Mouse (Mus musculus): ENCODE measurements around the gene Pnma1. TPM values are rescaled to one million over a fixed set of nuclear protein-coding genes. Genes with fewer than 3 reads are reported as not detected.

The Pnma1 gene
- total and polyA plus RNA-seq, 3 experiments: 0.13 to 0.30 TPM; not detected in 1

- H3K27ac ChIP-seq (ENCODE audit: insufficient read depth, low read depth): no peak overlapping the region
- no peaks in the 10 kb centered on the region for H3K9me3 ChIP-seq (replicated peaks; ENCODE audit: low read length)
- DNase-seq (ENCODE audit: extremely low read depth): no peak
- TF ChIP-seq SIN3A (IDR thresholded peaks at IDR 0.05; ENCODE audit: low read length) (no peak), E2F4 (IDR thresholded peaks at IDR 0.05; ENCODE audit: insufficient replicate concordance, low read depth, low read length) (no peak), KAT2A (IDR thresholded peaks at IDR 0.05; ENCODE audit: insufficient replicate concordance, low read length) (no peak), CTCF (conservative IDR thresholded peaks at IDR 0.05 in 1 of 2, IDR thresholded peaks at IDR 0.05 in 1 of 2; ENCODE audit: low read depth in 2 of 2, low read length in 2 of 2) (no peak), ZC3H11A (IDR thresholded peaks at IDR 0.05; ENCODE audit: low read depth, low read length) (no peak), PAX5 (IDR thresholded peaks at IDR 0.05; ENCODE audit: low read length) (no peak), CHD2 (IDR thresholded peaks at IDR 0.05; ENCODE audit: low read length) (no peak), ZNF384 (IDR thresholded peaks at IDR 0.05; ENCODE audit: low read depth, low read length) (no peak), JUN (IDR thresholded peaks at IDR 0.05; ENCODE audit: insufficient read depth, low read depth, low read length) (no peak), MYC (IDR thresholded peaks at IDR 0.05; ENCODE audit: low read depth, low read length) (no peak), MEF2A (IDR thresholded peaks at IDR 0.05; ENCODE audit: borderline replicate concordance, low read depth, low read length) (no peak), MAZ (IDR thresholded peaks at IDR 0.05; ENCODE audit: low read depth, low read length) (no peak), USF2 (conservative IDR thresholded peaks at IDR 0.05; ENCODE audit: low read depth, low read length) (no peak), TCF12 (IDR thresholded peaks at IDR 0.05; ENCODE audit: low read depth, low read length) (no peak)
- dilution Hi-C loops (cut with MboI; ENCODE audit: extremely low pct_ligation_motif_present, extremely low pct_unique_long_range_greater_than_20kb, low sequenced_read_pairs): no loop called here
- H3K4me3 ChIP-seq (replicated peaks in 1 of 3; ENCODE audit: low read depth in 2 of 3, low read length in 2 of 3, poor library complexity in 1 of 3): peak overlapping the region; percentile 30 to 41 (median 34)
- no peaks in the 10 kb centered on the region for H3K27me3 ChIP-seq (replicated peaks)
- peak overlapping the region; percentile 26; the same call in 1 of the 2 replicates for H3K9ac ChIP-seq (ENCODE audit: insufficient read depth, low read depth)
- in situ Hi-C loops (cut with MboI; ENCODE audit: low pct_ligation_motif_present, low pct_unique_long_range_greater_than_20kb, low sequenced_read_pairs): no loop called here
- peak overlapping the region; percentile 66 for H3K4me2 ChIP-seq (ENCODE audit: insufficient read depth, low read depth, poor library complexity, severe bottlenecking)
- peaks cover 38 to 73% of the 10 kb centered on the region in 2 experiments for H3K4me1 ChIP-seq (ENCODE audit: control insufficient read depth in 1 of 2, insufficient read depth in 2 of 2)
- peaks cover 27 to 48% of the 10 kb centered on the region in 2 experiments for H3K36me3 ChIP-seq (replicated peaks in 1 of 2; ENCODE audit: control insufficient read depth in 1 of 2, insufficient read depth in 1 of 2, low read length in 1 of 2)
- H3K79me2 ChIP-seq (replicated peaks; ENCODE audit: control insufficient read depth, extremely low read depth, insufficient read depth, poor library complexity, severe bottlenecking): peaks cover 12% of the 10 kb centered on the region
Measured at GRCm38 (mm10) chr12:84174871-84175270, 26.6 kb upstream of the Pnma1 start.

- no peaks in the 10 kb centered on the region for H3K27me3 ChIP-seq (replicated peaks)
- peaks cover 27 to 53% of the 10 kb centered on the region in 2 experiments for H3K36me3 ChIP-seq (replicated peaks in 1 of 2; ENCODE audit: control insufficient read depth in 1 of 2, insufficient read depth in 1 of 2, low read length in 1 of 2)
- in situ Hi-C loops (cut with MboI; ENCODE audit: low pct_ligation_motif_present, low pct_unique_long_range_greater_than_20kb, low sequenced_read_pairs): no loop called here
- no peak overlapping the region for H3K4me3 ChIP-seq (replicated peaks in 1 of 3; ENCODE audit: low read depth in 2 of 3, low read length in 2 of 3, poor library complexity in 1 of 3)
- H3K4me1 ChIP-seq (ENCODE audit: control insufficient read depth in 1 of 2, insufficient read depth in 2 of 2): peaks cover 38 to 69% of the 10 kb centered on the region in 2 experiments
- TF ChIP-seq JUN (IDR thresholded peaks at IDR 0.05; ENCODE audit: insufficient read depth, low read depth, low read length) (no peak), ETS1 (conservative IDR thresholded peaks at IDR 0.05; ENCODE audit: low read depth, low read length) (no peak), IRF4 (IDR thresholded peaks at IDR 0.05; ENCODE audit: low read depth, low read length) (no peak), MEF2A (IDR thresholded peaks at IDR 0.05; ENCODE audit: borderline replicate concordance, low read depth, low read length) (no peak), UBTF (IDR thresholded peaks at IDR 0.05; ENCODE audit: low read depth, low read length) (no peak), USF1 (IDR thresholded peaks at IDR 0.05; ENCODE audit: low read depth, low read length) (no peak), SMC3 (IDR thresholded peaks at IDR 0.05; ENCODE audit: low read depth, low read length) (no peak), CTCF (conservative IDR thresholded peaks at IDR 0.05 in 1 of 2, IDR thresholded peaks at IDR 0.05 in 1 of 2; ENCODE audit: low read depth in 2 of 2, low read length in 2 of 2) (no peak), MAFK (IDR thresholded peaks at IDR 0.05; ENCODE audit: insufficient replicate concordance, low read length) (no peak), MAZ (IDR thresholded peaks at IDR 0.05; ENCODE audit: low read depth, low read length) (no peak), E2F4 (IDR thresholded peaks at IDR 0.05; ENCODE audit: insufficient replicate concordance, low read depth, low read length) (no peak), USF2 (conservative IDR thresholded peaks at IDR 0.05; ENCODE audit: low read depth, low read length) (no peak), GABPA (IDR thresholded peaks at IDR 0.05; ENCODE audit: insufficient replicate concordance, low read depth, low read length) (no peak), CHD1 (IDR thresholded peaks at IDR 0.05; ENCODE audit: low read depth, low read length) (no peak), ZC3H11A (IDR thresholded peaks at IDR 0.05; ENCODE audit: low read depth, low read length) (no peak), POLR2A (IDR thresholded peaks at IDR 0.05; ENCODE audit: low read depth, low read length) (no peak), ZNF384 (IDR thresholded peaks at IDR 0.05; ENCODE audit: low read depth, low read length) (no peak), PAX5 (IDR thresholded peaks at IDR 0.05; ENCODE audit: low read length) (no peak), TBP (conservative IDR thresholded peaks at IDR 0.05; ENCODE audit: low read depth, low read length) (no peak)
- H3K4me2 ChIP-seq (ENCODE audit: insufficient read depth, low read depth, poor library complexity, severe bottlenecking): no peak overlapping the region
- peaks cover 12% of the 10 kb centered on the region for H3K79me2 ChIP-seq (replicated peaks; ENCODE audit: control insufficient read depth, extremely low read depth, insufficient read depth, poor library complexity, severe bottlenecking)
- dilution Hi-C loops (cut with MboI; ENCODE audit: extremely low pct_ligation_motif_present, extremely low pct_unique_long_range_greater_than_20kb, low sequenced_read_pairs): no loop called here
- no peak overlapping the region for H3K27ac ChIP-seq (ENCODE audit: insufficient read depth, low read depth)
- no peak overlapping the region for H3K9ac ChIP-seq (ENCODE audit: insufficient read depth, low read depth)
- DNase-seq (ENCODE audit: extremely low read depth): no peak
- no peaks in the 10 kb centered on the region for H3K9me3 ChIP-seq (replicated peaks; ENCODE audit: low read length)
Measured at GRCm38 (mm10) chr12:84174190-84174811, 26.0 kb upstream of the Pnma1 start.

Measured in CH12.LX (cell line).